Mouse (Mus musculus): ENCODE measurements around the gene Zpbp2. TPM values are rescaled to one million over a fixed set of nuclear protein-coding genes. Genes with fewer than 3 reads are reported as not detected.

Gene Zpbp2
- total RNA-seq (2021): not detected
- long read RNA-seq, experiment 1: 0 reads
- long read RNA-seq, experiment 2, partial matches to known transcripts: 1 of 1 reads
- long read RNA-seq, experiment 2, other reads (novel, unspliced or antisense): 0 of 1 reads

GRCm38 (mm10) chr11:98550975-98551828, at the start of gene Zpbp2:
Zpbp2 (plus strand) TSS chr11:98551097.
- DNase-seq (ENCODE audit: low spot score in 2 of 2): peak; percentile 89 to 90
- intact Hi-C loops (cut with DNase I): no loop called here

- intact Hi-C loops (cut with DNase I): no loop called here
Measured at GRCm38 (mm10) chr11:98504926-98505325, 46.0 kb upstream of the Zpbp2 start.

GRCm38 (mm10) chr11:98509434-98509833, 41.5 kb upstream of the Zpbp2 start:
- intact Hi-C loops (cut with DNase I): no loop called here

More at GRCm38 (mm10) chr11:98504926-98505325, 46.0 kb upstream of the Zpbp2 start:
- DNase-seq (ENCODE audit: low spot score in 2 of 2): no peak

GRCm38 (mm10) chr11:98510125-98510524, 40.8 kb upstream of the Zpbp2 start:
- no peak for DNase-seq (ENCODE audit: low spot score in 2 of 2)
- intact Hi-C loops (cut with DNase I): no loop called here

More at GRCm38 (mm10) chr11:98509434-98509833, 41.5 kb upstream of the Zpbp2 start:
- peak; percentile 53 to 76 for DNase-seq (ENCODE audit: low spot score in 2 of 2)

GRCm38 (mm10) chr11:98512881-98513280, 38.0 kb upstream of the Zpbp2 start:
- no peak for DNase-seq (ENCODE audit: low spot score in 2 of 2)
- intact Hi-C loops (cut with DNase I): no loop called here

GRCm38 (mm10) chr11:98513356-98513936, 37.5 kb upstream of the Zpbp2 start:
- DNase-seq (ENCODE audit: low spot score in 2 of 2): no peak
- intact Hi-C loops (cut with DNase I): no loop called here

GRCm38 (mm10) chr11:98520468-98520867, 30.4 kb upstream of the Zpbp2 start:
- no peak for DNase-seq (ENCODE audit: low spot score in 2 of 2)
- intact Hi-C loops (cut with DNase I): no loop called here

GRCm38 (mm10) chr11:98525140-98525539, 25.8 kb upstream of the Zpbp2 start:
- no peak for DNase-seq (ENCODE audit: low spot score in 2 of 2)
- intact Hi-C loops (cut with DNase I): no loop called here

GRCm38 (mm10) chr11:98526824-98527461, 24.0 kb upstream of the Zpbp2 start:
- intact Hi-C loops (cut with DNase I): no loop called here

GRCm38 (mm10) chr11:98537480-98538034, 13.3 kb upstream of the Zpbp2 start:
- intact Hi-C loops (cut with DNase I): no loop called here
- no peak for DNase-seq (ENCODE audit: low spot score in 2 of 2)

More at GRCm38 (mm10) chr11:98526824-98527461, 24.0 kb upstream of the Zpbp2 start:
- no peak for DNase-seq (ENCODE audit: low spot score in 2 of 2)

- intact Hi-C loops (cut with DNase I): no loop called here
- DNase-seq (ENCODE audit: low spot score in 2 of 2): no peak
Measured at GRCm38 (mm10) chr11:98540319-98540718, 10.6 kb upstream of the Zpbp2 start.

- intact Hi-C loops (cut with DNase I): no loop called here
- DNase-seq (ENCODE audit: low spot score in 2 of 2): no peak
Measured at GRCm38 (mm10) chr11:98542553-98542952, 8.3 kb upstream of the Zpbp2 start.

- intact Hi-C loops (cut with DNase I): no loop called here
Measured at GRCm38 (mm10) chr11:98543414-98543813, 7.5 kb upstream of the Zpbp2 start.

GRCm38 (mm10) chr11:98544890-98545677, 5.8 kb upstream of the Zpbp2 start:
- intact Hi-C loops (cut with DNase I): no loop called here
- DNase-seq (ENCODE audit: low spot score in 2 of 2): no peak

More at GRCm38 (mm10) chr11:98543414-98543813, 7.5 kb upstream of the Zpbp2 start:
- no peak for DNase-seq (ENCODE audit: low spot score in 2 of 2)

- intact Hi-C loops (cut with DNase I): no loop called here
- peak in 1 of 2 experiments; percentile 17 for DNase-seq (ENCODE audit: low spot score in 2 of 2)
Measured at GRCm38 (mm10) chr11:98545711-98546231, 5.1 kb upstream of the Zpbp2 start, which contains the start of gene Ikzf3. Ikzf3 (minus strand) TSS chr11:98546031.

- DNase-seq (ENCODE audit: low spot score in 2 of 2): no peak
Measured at GRCm38 (mm10) chr11:98546529-98547307, 4.2 kb upstream of the Zpbp2 start.

GRCm38 (mm10) chr11:98547308-98547693, 3.6 kb upstream of the Zpbp2 start:
- intact Hi-C loops (cut with DNase I): no loop called here
- no peak for DNase-seq (ENCODE audit: low spot score in 2 of 2)

More at GRCm38 (mm10) chr11:98546529-98547307, 4.2 kb upstream of the Zpbp2 start:
- intact Hi-C loops (cut with DNase I): no loop called here

GRCm38 (mm10) chr11:98549363-98549762, 1.5 kb upstream of the Zpbp2 start:
- DNase-seq (ENCODE audit: low spot score in 2 of 2): no peak
- intact Hi-C loops (cut with DNase I): no loop called here
